Mouse (Mus musculus) heart, postnatal 0 days (tissue): Measurements from ENCODE around the gene H2al1o. TPM values are rescaled to one million over a fixed set of nuclear protein-coding genes. Genes with fewer than 3 reads are reported as not detected.
"Not testable (repeated sequence)": the region's sequence is repeated elsewhere in the genome, so short reads cannot be mapped to it uniquely, and the experiment has no call there.

Source experiments
- ATAC-seq: fragments of 200-750 bp; cut with Nextera tagmentation; 2 replicates; pipeline ENCODE4 v1.8.0; 2017; ENCODE audit warnings: low read depth, moderate number of reproducible peaks, moderate library complexity; ENCODE audit not compliant: insufficient read depth
- DNase-seq: peaks from one replicate; pipeline ENCODE4 v3.0.0-alpha.2; 2016; ENCODE audit warnings: low spot score
- H3K27ac ChIP-seq: fragments of 300-500 bp; sonication (generic); 2 replicates; pipeline ENCODE4 v1.5.1; 2014; ENCODE audit warnings: low read depth, mild to moderate bottlenecking
- H3K27me3 ChIP-seq: fragments of 300-500 bp; sonication (generic); 2 replicates; pipeline ENCODE4 v1.6.1; 2014; ENCODE audit warnings: low read length, mixed read lengths; ENCODE audit not compliant: control insufficient read depth, insufficient read depth
- H3K36me3 ChIP-seq: fragments of 300-500 bp; sonication (generic); replicated peaks from 2 replicates; pipeline ENCODE4 v1.6.1; 2014; ENCODE audit warnings: low read length, mixed read lengths; ENCODE audit not compliant: control insufficient read depth, insufficient read depth
- H3K4me1 ChIP-seq: fragments of 300-500 bp; sonication (generic); 2 replicates; pipeline ENCODE4 v1.6.1; 2014; ENCODE audit warnings: antibody characterized with exemption; ENCODE audit not compliant: control insufficient read depth, insufficient read depth
- H3K4me2 ChIP-seq: fragments of 300-500 bp; sonication (generic); 2 replicates; pipeline ENCODE4 v1.6.1; 2014; ENCODE audit warnings: low read depth, mild to moderate bottlenecking, low read length, moderate library complexity
- H3K4me3 ChIP-seq: fragments of 300-500 bp; sonication (generic); 2 replicates; pipeline ENCODE4 v1.5.1; 2014; ENCODE audit warnings: low read depth, low read length
- H3K9ac ChIP-seq: fragments of 300-500 bp; sonication (generic); replicated peaks from 2 replicates; pipeline ENCODE4 v1.6.1; 2014; ENCODE audit warnings: low read depth, low read length, mixed read lengths
- H3K9me3 ChIP-seq: fragments of 300-500 bp; sonication (generic); replicated peaks from 2 replicates; pipeline ENCODE4 v1.6.1; 2016; ENCODE audit warnings: low read length; ENCODE audit not compliant: control insufficient read depth
- CTCF ChIP-seq: IDR thresholded peaks from 2 replicates; pipeline ENCODE4 v1.5.1; 2016; ENCODE audit warnings: antibody characterized with exemption, control low read depth, low read depth
- EP300 ChIP-seq: IDR thresholded peaks from 2 replicates; pipeline ENCODE4 v1.6.1; 2016; ENCODE audit warnings: antibody characterized with exemption, low read depth
- WGBS: fragments of 180-500 bp; shearing (Covaris S2); extraction: QIAGEN DNeasy Blood & Tissue Kit; methylation state at CpG from one replicate; pipeline ENCODE4 v1.1.7; 2014; 5-methylcytosine and 5-hydroxymethylcytosine counted together
- polyA plus RNA-seq: library from polyadenylated mRNA; unstranded; fragments of >200 nt; fragmentation: Nextera tagmentation; extraction: Ambion mirVana; gene quantifications from 2 replicates; pipeline ENCODE4 v1.2.1, GENCODE M21; 2015
- total RNA-seq: library from RNA; depleted of rRNA; stranded (reverse); fragments of >200 nt; gene quantifications from 2 replicates; pipeline ENCODE4 v1.2.3, GENCODE M21; 2014; ENCODE audit warnings: low replicate concordance; rRNA removed

H2al1o gene
- total RNA-seq (not detected in 2 replicates), polyA plus RNA-seq (not detected in 2 replicates)

- H3K27ac ChIP-seq, H3K4me2 ChIP-seq, H3K4me3 ChIP-seq, H3K27me3 ChIP-seq, ATAC-seq, H3K4me1 ChIP-seq, H3K36me3 ChIP-seq, H3K9me3 ChIP-seq, DNase-seq, H3K9ac ChIP-seq: not testable (repeated sequence)
- 75% methylated on average over 3 of the region's 3 CpGs for WGBS
These were observed at the start of gene H2al1o for GRCm38 (mm10) chrX:9572309-9572708. Gene H2al1o, minus strand, starts transcription at chrX:9572409.

GRCm38 (mm10) chrX:9598036-9598435, 25.8 kb upstream of the H2al1o start:
- H3K4me3 ChIP-seq, ATAC-seq, H3K4me1 ChIP-seq, H3K27ac ChIP-seq, H3K36me3 ChIP-seq, H3K9ac ChIP-seq, DNase-seq, H3K4me2 ChIP-seq, H3K9me3 ChIP-seq, H3K27me3 ChIP-seq: not testable (repeated sequence)
- 79% methylated on average over 7 of the region's 7 CpGs for WGBS

GRCm38 (mm10) chrX:9536881-9537280, 35.3 kb downstream of the H2al1o start:
- ATAC-seq (no peak), DNase-seq (no peak)
- Histone ChIP-seq H3K36me3 (no peaks in the 10 kb centered on the region), H3K4me2 (no peak overlapping the region), H3K9me3 (no peaks in the 10 kb centered on the region), H3K9ac (no peak overlapping the region), H3K4me3 (no peak overlapping the region), H3K27ac (no peak overlapping the region), H3K27me3 (no peaks in the 10 kb centered on the region), H3K4me1 (no peaks in the 10 kb centered on the region)
- TF ChIP-seq CTCF (no peak), EP300 (no peak)
- WGBS = 80% methylated on average over 3 of the region's 3 CpGs

Other genes with a start within 250 kb of the H2al1o start
- gene H2al1k, start 221.8 kb downstream of the H2al1o start, total RNA-seq = not detected in 2 replicates
- not detected in 2 replicates for gene H2al1k, start 221.8 kb downstream of the H2al1o start, polyA plus RNA-seq
- 0.54 and 1.4 TPM in 2 replicates for gene Cybb, start 84.6 kb downstream of the H2al1o start, total RNA-seq
- 1.6 and 1.7 TPM in 2 replicates for gene Cybb, start 84.6 kb downstream of the H2al1o start, polyA plus RNA-seq
- 45.6 and 49.5 TPM in 2 replicates for gene Dynlt3, start 90.6 kb upstream of the H2al1o start, total RNA-seq
- gene Dynlt3, start 90.6 kb upstream of the H2al1o start, polyA plus RNA-seq = 59.4 and 61.5 TPM in 2 replicates